Mouse (Mus musculus) testis, adult 2 months (tissue): ENCODE measurements around the gene Myl3. TPM values are rescaled to one million over a fixed set of nuclear protein-coding genes. Genes with fewer than 3 reads are reported as not detected.

ENCODE experiments used
- H3K27ac ChIP-seq: fragments of 200-500 bp; 2 replicates; pipeline ENCODE4 v1.5.1; 2012; ENCODE audit warnings: low read depth, low read length; ENCODE audit not compliant: control insufficient read depth, insufficient read depth
- H3K27me3 ChIP-seq: fragments of 200-500 bp; 2 replicates; pipeline ENCODE4 v1.6.1; 2012; ENCODE audit warnings: mild to moderate bottlenecking, low read length, moderate library complexity; ENCODE audit not compliant: control insufficient read depth, insufficient read depth
- H3K36me3 ChIP-seq: fragments of 200-500 bp; 2 replicates; pipeline ENCODE4 v1.6.1; 2012; ENCODE audit warnings: mild to moderate bottlenecking, low read length; ENCODE audit not compliant: control insufficient read depth, insufficient read depth
- H3K4me1 ChIP-seq: fragments of 200-500 bp; 2 replicates; pipeline ENCODE4 v1.6.1; 2012; ENCODE audit warnings: low read length; ENCODE audit not compliant: control insufficient read depth, insufficient read depth
- H3K4me3 ChIP-seq: fragments of 200-500 bp; 2 replicates; pipeline ENCODE4 v1.5.1; 2012; ENCODE audit warnings: low read depth, mild to moderate bottlenecking, low read length, moderate library complexity, mixed read lengths; ENCODE audit not compliant: control insufficient read depth
- CTCF ChIP-seq: fragments of 200-500 bp; IDR thresholded peaks from 2 replicates; pipeline ENCODE4 v1.5.1; 2012; ENCODE audit warnings: low read depth, mild to moderate bottlenecking, inconsistent platforms, low read length, moderate library complexity; ENCODE audit not compliant: control insufficient read depth, insufficient read depth, insufficient replicate concordance
- POLR2A ChIP-seq: fragments of 200-500 bp; IDR thresholded peaks from 2 replicates; pipeline ENCODE4 v1.6.1; 2012; ENCODE audit warnings: low read depth, mild to moderate bottlenecking, inconsistent platforms, low read length, moderate library complexity; ENCODE audit not compliant: control insufficient read depth
- polyA plus RNA-seq: library from polyadenylated mRNA; depleted of rRNA; stranded (reverse); fragments of >200 nt; gene quantifications from 2 replicates; pipeline ENCODE4 v1.2.3, GENCODE M21; 2012

Gene Myl3
- polyA plus RNA-seq, 1 experiment, result 0.90 TPM

DNA sequence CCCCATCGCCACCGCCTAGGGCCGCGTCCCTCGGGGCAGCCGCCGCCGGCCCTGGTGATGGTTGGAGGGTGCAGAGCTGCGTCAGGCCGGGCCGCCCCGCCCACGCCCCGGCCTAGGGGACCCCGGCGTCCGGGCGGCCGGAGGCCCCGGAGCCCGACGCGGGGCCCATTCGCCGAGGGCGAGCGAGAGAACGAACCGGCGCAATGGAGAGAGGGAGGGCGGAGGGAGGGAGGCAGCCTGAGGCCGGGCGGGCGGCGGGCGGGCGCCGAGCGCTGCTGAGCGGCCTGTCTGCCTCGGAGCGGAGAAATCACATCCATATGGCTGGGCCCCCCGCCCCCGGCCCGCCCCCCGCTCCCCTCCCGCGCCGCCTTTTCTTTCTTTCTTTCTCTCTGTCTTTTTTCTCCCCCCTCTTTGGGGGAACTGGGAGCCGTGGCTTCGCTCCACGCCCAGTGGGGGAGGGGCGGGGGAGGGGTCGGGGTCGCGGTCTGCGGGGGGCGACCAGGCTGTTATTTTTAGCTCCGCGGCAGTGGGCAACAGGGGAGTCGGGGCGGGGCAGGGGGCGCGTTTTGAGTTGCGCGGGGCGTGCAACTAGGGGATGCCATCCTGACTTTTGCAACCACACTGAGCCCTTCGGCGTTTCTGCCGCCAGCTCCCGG lies 762 bp downstream of the Myl3 start:
- H3K4me3 ChIP-seq, result peak overlapping the region; percentile 75
- no peak overlapping the region for H3K27ac ChIP-seq
- TF ChIP-seq CTCF (no peak), POLR2A (no peak)
- peaks cover 5% of the 10 kb centered on the region; the same call in 1 of the 2 replicates for H3K27me3 ChIP-seq
- H3K36me3 ChIP-seq, result no peaks in the 10 kb centered on the region
- H3K4me1 ChIP-seq, result peaks cover 3% of the 10 kb centered on the region

DNA sequence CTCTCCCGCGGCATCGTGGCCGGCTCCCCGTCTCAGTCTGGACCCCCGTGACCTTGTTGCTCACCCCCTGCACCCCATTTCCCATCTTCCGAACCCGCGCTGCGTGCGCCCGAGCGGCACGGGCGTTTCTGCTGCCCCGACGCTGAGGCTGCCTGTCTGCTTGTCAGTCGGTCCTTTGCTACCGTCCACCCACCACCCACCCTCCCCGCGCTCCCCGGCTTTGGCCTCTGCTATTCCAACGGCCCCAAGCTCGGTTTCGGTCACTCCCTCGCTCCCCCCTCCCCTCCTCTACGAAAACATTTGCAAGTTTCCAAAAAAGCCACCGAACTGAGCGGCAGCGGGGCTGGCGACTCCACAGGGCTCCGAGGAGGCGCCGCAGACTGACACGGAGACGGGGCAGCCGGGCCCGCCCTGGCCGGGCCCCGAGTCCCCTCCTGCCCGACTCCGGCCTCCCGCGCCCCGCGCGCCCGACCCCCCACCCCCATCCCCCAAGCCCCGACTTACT lies 1.3 kb downstream of the Myl3 start:
- peaks cover 5% of the 10 kb centered on the region; the same call in 1 of the 2 replicates for H3K27me3 ChIP-seq
- peaks cover 3% of the 10 kb centered on the region for H3K4me1 ChIP-seq
- H3K36me3 ChIP-seq, result no peaks in the 10 kb centered on the region
- H3K4me3 ChIP-seq, result peak overlapping the region; percentile 75
- TF ChIP-seq CTCF (no peak), POLR2A (no peak)
- H3K27ac ChIP-seq, result no peak overlapping the region

GRCm38 (mm10) chr9:110743456-110744323 lies 2.0 kb downstream of the Myl3 start:
- peak overlapping the region; percentile 59 for H3K4me3 ChIP-seq
- peaks cover 5% of the 10 kb centered on the region; the same call in 1 of the 2 replicates for H3K27me3 ChIP-seq
- H3K36me3 ChIP-seq, result no peaks in the 10 kb centered on the region
- TF ChIP-seq POLR2A, result no peak
- no peak for TF ChIP-seq CTCF
- peaks cover 3% of the 10 kb centered on the region for H3K4me1 ChIP-seq
- no peak overlapping the region for H3K27ac ChIP-seq

- Histone ChIP-seq H3K27ac (no peak overlapping the region), H3K4me1 (peaks cover 3% of the 10 kb centered on the region), H3K27me3 (peaks cover 5% of the 10 kb centered on the region; the same call in 1 of the 2 replicates), H3K36me3 (no peaks in the 10 kb centered on the region), H3K4me3 (no peak overlapping the region)
- TF ChIP-seq POLR2A, result no peak
- no peak for TF ChIP-seq CTCF
Observed at GRCm38 (mm10) chr9:110745752-110746151, 4.1 kb downstream of the Myl3 start.

- peaks cover 3% of the 10 kb centered on the region for H3K4me1 ChIP-seq
- no peaks in the 10 kb centered on the region for H3K36me3 ChIP-seq
- peaks cover 5% of the 10 kb centered on the region; the same call in 1 of the 2 replicates for H3K27me3 ChIP-seq
- TF ChIP-seq CTCF (no peak), POLR2A (no peak)
- H3K27ac ChIP-seq, result no peak overlapping the region
- H3K4me3 ChIP-seq, result no peak overlapping the region
Observed at GRCm38 (mm10) chr9:110746238-110746637, 4.6 kb downstream of the Myl3 start.

GRCm38 (mm10) chr9:110746961-110747360 lies 5.3 kb downstream of the Myl3 start, which contains the start of gene Pth1r:
Gene Pth1r, minus strand, starts transcription at chr9:110747145.
- Histone ChIP-seq H3K4me1 (peaks cover 1% of the 10 kb centered on the region), H3K27me3 (peaks cover 5% of the 10 kb centered on the region; the same call in 1 of the 2 replicates), H3K36me3 (no peaks in the 10 kb centered on the region), H3K27ac (no peak within 1 kb of the TSS), H3K4me3 (no peak within 1 kb of the TSS)
- no peak for TF ChIP-seq CTCF
- TF ChIP-seq POLR2A, result no peak

- Histone ChIP-seq H3K27me3 (peaks cover 2% of the 10 kb centered on the region; the same call in 1 of the 2 replicates), H3K4me1 (no peaks in the 10 kb centered on the region; the same call in 1 of the 2 replicates), H3K36me3 (no peaks in the 10 kb centered on the region), H3K4me3 (no peak overlapping the region), H3K27ac (no peak overlapping the region)
- TF ChIP-seq CTCF (no peak), POLR2A (no peak)
Observed at GRCm38 (mm10) chr9:110748451-110748850, 6.8 kb downstream of the Myl3 start.
